Mouse (Mus musculus) erythroblast, embryonic 14.5 days (primary cell): ENCODE data around the gene Otud7a.

Experiments
- GATA1 ChIP-seq: IDR thresholded peaks from 2 replicates; pipeline ENCODE4 v1.6.1; 2012; ENCODE audit warnings: low read length, inconsistent platforms, mixed read lengths
- TAL1 ChIP-seq: IDR thresholded peaks from 3 replicates; pipeline ENCODE4 v1.6.1; 2012; ENCODE audit warnings: low read length, inconsistent platforms, mixed read lengths

GRCm38 (mm10) chr7:63687056-63687455, 242.5 kb downstream of the Otud7a start:
- TF ChIP-seq GATA1 (no peak), TAL1 (no peak)
